ENCODE assay signal across 8 mouse cellular contexts in the genomic region with DNA sequence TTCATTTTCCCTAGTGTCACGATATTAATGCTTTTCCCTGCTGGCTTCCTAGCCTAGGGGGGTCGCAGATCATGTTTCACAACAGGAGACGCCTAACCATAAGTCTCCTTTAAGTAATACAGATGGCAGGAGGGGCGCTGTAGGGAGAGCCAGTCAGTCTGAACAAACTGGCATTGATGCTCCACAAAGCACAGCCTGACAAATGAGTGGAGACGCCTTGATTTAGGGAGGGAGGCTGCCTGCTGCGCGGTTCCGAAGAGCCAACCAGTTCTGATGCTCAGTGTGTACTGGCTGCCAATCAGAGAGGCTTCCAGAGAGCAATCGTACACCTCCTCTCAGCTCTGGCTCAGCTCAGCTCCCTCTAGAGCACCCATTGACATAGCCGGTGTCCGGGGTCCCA.
DNase-seq lines count a peak whose midpoint lies in the region; ATAC-seq lines count a peak whose summit lies in the region.

No protein-coding gene starts in this region.

- no peak for DNase-seq in frontal cortex, postnatal 25 days (ENCODE audit: low spot score in 2 of 2)
- peak; percentile 61 for DNase-seq in embryonic facial prominence, embryonic 14.5 days (ENCODE audit: low spot score)
- DNase-seq in layer of hippocampus, postnatal 36 days: peak; percentile 26 to 31
- peak; percentile 8 for DNase-seq in retina, postnatal 7 days (ENCODE audit: low read depth, low spot score)
- no peak for DNase-seq in liver
- no peak for DNase-seq in lung, postnatal 14 days
- no peak for DNase-seq in c-Kit-positive CD71-positive TER-119-positive erythroid progenitor cells, embryonic 14.5 days (ENCODE audit: low spot score)

- H3K4me1 ChIP-seq in embryonic facial prominence, embryonic 14.5 days (ENCODE audit: control insufficient read depth, insufficient read depth, low read length): 0 out of 2 replicates have a peak, but pooled peaks cover 3% of the 10 kb centered on the region

- H3K4me3 ChIP-seq in embryonic facial prominence, embryonic 14.5 days (ENCODE audit: low read depth, low read length): no peak overlapping the region

- no peaks in the 10 kb centered on the region for H3K36me3 ChIP-seq in embryonic facial prominence, embryonic 14.5 days (ENCODE audit: control insufficient read depth, insufficient read depth, low read length)

- no peak overlapping the region; the same call in 1 of the 2 replicates for H3K27ac ChIP-seq in embryonic facial prominence, embryonic 14.5 days (replicated peaks; ENCODE audit: low read depth, low read length)

- H3K9me3 ChIP-seq in embryonic facial prominence, embryonic 14.5 days (ENCODE audit: control insufficient read depth, low read length): no peaks in the 10 kb centered on the region

- ATAC-seq in frontal cortex, adult (ENCODE audit: low TSS enrichment): peak; percentile 67; the same call in 1 of the 2 replicates
- ATAC-seq in embryonic facial prominence, embryonic 14.5 days (ENCODE audit: low read depth): peak; percentile 70; the same call in 1 of the 2 replicates

- no peak overlapping the region; the same call in 1 of the 2 replicates for H3K4me2 ChIP-seq in embryonic facial prominence, embryonic 14.5 days (ENCODE audit: low read depth, low read length)

- 15% methylated on average over 11 of the region's 11 CpGs for WGBS in embryonic facial prominence, embryonic 14.5 days

- no peaks in the 10 kb centered on the region for H3K27me3 ChIP-seq in embryonic facial prominence, embryonic 14.5 days (replicated peaks; ENCODE audit: control insufficient read depth, insufficient read depth, low read length)

- no peak overlapping the region for H3K9ac ChIP-seq in embryonic facial prominence, embryonic 14.5 days (ENCODE audit: low read depth, low read length)

Comparison
In these comparisons a context has a peak if more than half of its experiments do, and no peak if none do; other contexts are left out.
1. DNase-seq: peak in embryonic facial prominence, embryonic 14.5 days (single experiment), layer of hippocampus, postnatal 36 days (2 of 2) and retina, postnatal 7 days (single experiment); none in frontal cortex, postnatal 25 days (0 of 2), liver (single experiment), lung, postnatal 14 days (single experiment) and c-Kit-positive CD71-positive TER-119-positive erythroid progenitor cells, embryonic 14.5 days (single experiment).